Mouse (Mus musculus) brain, embryonic 14.5 days (tissue): ENCODE results near the gene Fmn2. TPM values are rescaled to one million over a fixed set of nuclear protein-coding genes. Genes with fewer than 3 reads are reported as not detected.

Source experiments
- DNase-seq: peaks from one replicate; pipeline ENCODE4 v3.0.0-alpha.2; 2011; ENCODE audit warnings: low read depth
- CTCF ChIP-seq: fragments of 200-500 bp; IDR thresholded peaks from 2 replicates; pipeline ENCODE4 v1.5.1; 2012; ENCODE audit warnings: inconsistent platforms, mild to moderate bottlenecking, moderate library complexity, borderline replicate concordance; ENCODE audit not compliant: insufficient read depth, insufficient read length; ENCODE audit errors: extremely low read depth
- POLR2A ChIP-seq: fragments of 200-500 bp; IDR thresholded peaks from 2 replicates; pipeline ENCODE4 v1.6.1; 2012; ENCODE audit warnings: mild to moderate bottlenecking, inconsistent platforms, borderline replicate concordance; ENCODE audit not compliant: poor library complexity, insufficient read depth, insufficient read length, severe bottlenecking; ENCODE audit errors: extremely low read depth
- polyA plus RNA-seq: library from polyadenylated mRNA; depleted of rRNA; stranded (reverse); fragments of >200 nt; gene quantifications from 2 replicates; pipeline ENCODE4 v1.2.3, GENCODE M21; 2012

Fmn2 gene
- polyA plus RNA-seq, 1 experiment: 18.3 TPM

DNA sequence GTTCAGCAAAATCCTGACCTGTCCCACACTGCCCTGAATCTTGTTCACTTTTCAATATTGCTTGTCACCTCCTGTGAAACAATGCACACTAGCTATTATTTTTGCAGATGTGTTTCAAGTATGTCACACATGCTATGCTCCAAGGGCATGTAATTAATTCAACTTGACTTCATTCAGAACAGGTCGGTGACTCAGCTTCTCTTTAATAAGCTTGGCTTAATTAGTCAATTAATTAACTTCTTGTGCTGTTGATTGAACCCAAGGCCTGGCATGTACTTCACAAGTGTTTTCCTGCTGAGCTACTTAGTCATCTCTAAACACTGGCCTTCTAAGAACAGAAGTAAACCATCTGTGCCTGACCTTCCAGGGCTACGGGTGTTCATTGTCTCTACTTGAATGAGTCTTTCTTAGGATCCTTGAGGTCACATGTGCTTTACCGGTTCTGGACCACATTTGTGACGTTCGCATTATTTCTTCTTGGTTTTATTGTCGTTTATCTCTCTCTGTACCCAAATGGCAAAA is 136.0 kb downstream of the Fmn2 start:
- peak; percentile 50 for DNase-seq
- TF ChIP-seq CTCF (no peak), POLR2A (no peak)

DNA sequence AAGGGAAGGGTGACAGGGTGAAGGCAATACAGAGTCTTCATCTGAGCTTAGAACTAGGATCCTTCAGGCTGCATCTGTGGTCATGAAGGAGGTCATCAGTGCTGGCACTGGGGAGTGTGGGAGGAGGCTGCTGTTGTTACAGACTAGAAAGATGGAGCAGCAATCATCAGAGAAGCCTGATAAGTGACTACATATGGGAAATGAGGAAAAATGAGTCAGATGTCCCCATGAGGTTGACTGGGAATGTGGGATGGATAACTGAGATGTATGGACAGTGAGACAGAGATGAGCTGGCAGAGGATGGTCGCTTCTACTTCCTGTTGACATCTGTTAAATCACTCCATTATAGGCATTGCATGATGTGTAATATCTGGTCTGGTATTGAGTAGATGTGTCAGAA is 139.3 kb downstream of the Fmn2 start:
- TF ChIP-seq POLR2A (no peak), CTCF (no peak)
- DNase-seq: no peak

DNA sequence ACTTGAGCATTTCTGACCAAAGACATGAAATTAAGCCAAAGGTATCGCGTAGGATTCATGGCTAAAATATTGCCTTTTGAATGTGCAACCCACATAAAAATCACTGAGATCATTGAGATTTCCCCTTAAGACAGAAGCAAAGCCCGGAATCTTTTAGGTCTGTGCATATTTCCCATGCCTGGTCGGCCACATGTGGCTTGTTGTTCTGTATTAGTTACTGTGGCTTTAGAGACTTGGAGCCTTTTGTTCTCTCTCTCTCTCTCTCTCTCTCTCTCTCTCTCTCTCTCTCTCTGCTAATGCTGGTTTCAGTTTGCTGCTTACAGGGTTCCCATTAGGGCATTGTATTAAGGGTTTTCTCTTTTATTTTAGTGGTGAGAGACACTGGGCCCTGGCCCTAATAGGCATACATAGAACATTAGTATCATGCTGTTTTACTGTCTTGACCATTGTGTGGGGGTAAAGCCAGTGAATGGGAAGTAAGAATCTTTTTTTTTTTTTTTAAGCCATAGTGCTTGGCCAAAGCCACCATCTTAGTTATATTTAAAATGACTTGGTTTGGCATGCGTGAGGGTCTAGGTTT is 141.9 kb downstream of the Fmn2 start:
- DNase-seq: no peak
- TF ChIP-seq POLR2A (no peak), CTCF (no peak)

DNA sequence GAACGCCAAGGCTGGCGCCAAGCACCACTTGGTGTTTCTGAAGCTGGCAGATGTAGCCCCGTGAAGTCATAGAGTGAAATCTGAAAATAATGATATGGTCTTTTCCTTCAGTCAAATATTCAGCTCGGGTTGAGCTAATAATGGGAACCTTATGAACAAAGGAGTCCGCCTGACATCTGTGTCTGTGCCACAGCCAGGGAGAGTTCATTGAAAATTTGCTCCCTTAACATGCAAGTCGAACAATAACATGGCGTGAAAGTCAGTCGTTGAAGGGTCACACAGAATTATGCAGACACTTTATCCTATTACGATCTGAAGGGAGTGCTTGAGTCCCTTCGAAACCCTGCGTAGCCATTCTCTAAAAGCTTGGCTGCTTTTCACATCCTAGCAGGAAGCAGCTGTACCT is 147.8 kb downstream of the Fmn2 start:
- DNase-seq: peak; percentile 68
- no peak for TF ChIP-seq CTCF
- no peak for TF ChIP-seq POLR2A

DNA sequence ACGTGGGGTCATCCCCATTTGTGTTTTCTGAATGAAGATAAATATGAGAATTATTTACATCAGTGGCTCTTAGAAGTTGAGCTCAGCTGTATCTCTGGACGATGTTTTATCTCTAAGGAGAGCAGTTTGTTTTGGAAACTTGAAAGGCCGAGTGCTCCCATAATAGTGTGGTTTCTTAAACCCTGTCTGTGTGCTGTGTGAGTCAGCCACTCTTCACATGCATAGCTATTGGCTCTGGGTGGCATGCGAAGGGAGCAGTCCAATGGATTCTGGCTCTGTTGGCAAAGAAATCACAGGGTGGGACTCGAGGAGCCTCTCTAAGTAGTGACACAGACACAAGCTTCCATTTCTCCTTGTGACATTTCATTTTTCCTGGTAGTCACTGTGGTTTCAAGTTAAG is 152.9 kb downstream of the Fmn2 start:
- TF ChIP-seq POLR2A (no peak), CTCF (no peak)
- DNase-seq: no peak

DNA sequence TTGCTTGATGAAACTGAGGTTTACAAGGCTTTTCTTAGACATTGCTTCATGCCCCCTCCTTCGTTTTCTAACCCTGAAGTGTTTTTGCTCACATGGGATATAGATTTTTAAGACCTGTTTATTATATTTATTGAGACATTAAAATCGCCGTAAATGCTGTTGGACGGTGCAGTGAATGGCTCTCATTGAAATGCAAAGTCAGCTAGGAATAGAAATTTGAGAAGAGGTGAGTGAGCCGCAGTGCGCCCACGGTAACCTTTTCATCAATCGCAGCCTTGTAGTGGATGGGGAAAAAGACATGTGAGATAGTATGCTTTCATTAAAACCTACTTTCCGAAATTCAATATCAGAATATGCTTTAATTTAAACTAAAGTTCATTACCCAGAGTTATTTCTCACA is 153.7 kb downstream of the Fmn2 start:
- DNase-seq: no peak
- TF ChIP-seq CTCF (no peak), POLR2A (no peak)

DNA sequence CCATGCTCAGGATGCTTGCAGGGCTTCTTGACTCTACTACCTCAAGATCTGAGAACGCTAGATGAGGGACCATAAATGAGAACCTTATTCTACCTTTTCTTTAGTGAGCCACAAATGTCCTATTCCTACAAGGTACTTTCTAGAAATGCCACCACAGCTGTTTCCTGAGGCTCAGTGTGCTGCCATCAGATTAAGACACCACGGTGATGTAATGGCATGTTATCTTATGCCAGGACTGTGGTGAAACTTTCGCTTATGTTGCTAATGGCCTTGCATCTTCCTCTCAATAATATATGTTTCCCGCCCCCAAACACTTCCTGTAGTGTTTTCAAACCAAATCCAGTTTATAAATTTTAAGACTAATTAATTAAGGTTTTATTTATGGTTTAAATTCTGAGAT is 154.9 kb downstream of the Fmn2 start:
- TF ChIP-seq CTCF (no peak), POLR2A (no peak)
- DNase-seq: no peak

DNA sequence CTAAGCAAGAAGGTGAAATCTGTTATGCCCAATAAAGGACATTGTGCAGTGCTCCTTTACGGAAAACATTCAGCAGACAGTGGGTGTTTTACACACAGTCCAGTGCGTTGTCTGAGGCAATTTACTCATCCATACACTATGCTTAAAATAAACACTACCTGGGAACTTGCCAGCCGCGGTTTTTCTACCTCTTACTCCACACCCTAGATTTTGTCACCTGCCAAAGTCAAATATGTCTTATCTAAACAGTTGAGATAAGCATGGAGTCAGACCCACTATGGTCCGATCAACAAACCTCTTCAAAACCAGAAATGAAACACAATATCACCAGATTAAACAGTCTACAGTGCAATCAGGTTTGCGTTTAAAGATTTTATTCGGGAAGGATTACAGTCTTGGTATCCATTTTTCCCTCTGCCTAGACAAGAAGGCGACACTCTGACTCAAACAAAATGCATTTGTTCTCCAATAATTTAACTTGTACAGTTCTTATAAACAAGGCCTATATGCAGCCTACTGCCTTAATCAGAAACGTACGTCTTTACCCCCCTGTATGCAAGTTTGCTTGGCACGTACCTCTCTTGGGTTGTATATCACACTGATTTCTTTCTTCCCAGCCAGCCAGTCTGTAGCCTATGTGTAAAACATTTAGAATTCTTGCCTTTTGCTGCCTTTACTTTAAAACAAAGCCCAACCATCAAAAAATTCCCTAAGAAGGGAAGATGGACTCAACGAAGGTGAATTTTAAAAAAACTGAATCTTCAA is 158.0 kb downstream of the Fmn2 start:
- no peak for DNase-seq
- TF ChIP-seq POLR2A: no peak
- TF ChIP-seq CTCF: no peak

DNA sequence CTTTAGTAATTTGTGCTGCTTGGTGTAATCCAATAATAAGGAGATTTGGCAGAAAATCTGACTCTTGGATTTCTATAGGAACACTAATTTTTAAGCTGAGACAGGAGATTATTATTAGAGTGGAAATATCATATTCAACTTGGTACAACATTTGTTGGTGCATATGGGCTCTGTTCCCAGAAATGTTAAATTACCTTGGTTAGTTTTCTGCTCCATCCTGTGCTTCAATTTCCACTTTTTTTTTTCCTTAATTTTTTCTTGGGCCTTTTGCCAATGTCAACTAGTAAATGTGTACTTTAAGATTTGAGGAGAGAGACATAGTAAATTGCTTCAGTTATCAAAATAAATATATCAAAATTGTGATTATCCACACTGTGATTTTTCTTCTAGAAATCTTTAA is 163.5 kb downstream of the Fmn2 start:
- no peak for TF ChIP-seq CTCF
- no peak for TF ChIP-seq POLR2A
- peak; percentile 18 for DNase-seq

DNA sequence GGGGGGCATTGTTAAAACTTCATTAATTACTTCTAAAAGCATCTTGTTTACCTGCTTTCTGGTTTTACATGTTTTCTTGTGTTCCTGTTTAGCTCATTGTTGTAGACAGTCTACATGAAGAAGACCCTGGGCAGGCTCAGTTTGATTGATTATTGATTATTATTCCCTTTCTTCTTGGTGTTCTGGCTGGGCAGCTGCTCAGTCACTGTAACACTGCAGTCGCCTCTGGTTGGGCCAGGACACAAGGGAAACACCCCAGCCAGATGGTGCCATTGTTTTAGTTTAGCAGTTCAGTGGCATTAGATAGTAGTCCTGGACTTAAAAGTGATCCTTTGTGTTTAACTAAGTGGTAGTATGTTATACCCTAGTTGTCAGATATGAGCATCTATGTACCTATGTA is 167.5 kb downstream of the Fmn2 start:
- no peak for DNase-seq
- TF ChIP-seq CTCF: no peak
- no peak for TF ChIP-seq POLR2A

DNA sequence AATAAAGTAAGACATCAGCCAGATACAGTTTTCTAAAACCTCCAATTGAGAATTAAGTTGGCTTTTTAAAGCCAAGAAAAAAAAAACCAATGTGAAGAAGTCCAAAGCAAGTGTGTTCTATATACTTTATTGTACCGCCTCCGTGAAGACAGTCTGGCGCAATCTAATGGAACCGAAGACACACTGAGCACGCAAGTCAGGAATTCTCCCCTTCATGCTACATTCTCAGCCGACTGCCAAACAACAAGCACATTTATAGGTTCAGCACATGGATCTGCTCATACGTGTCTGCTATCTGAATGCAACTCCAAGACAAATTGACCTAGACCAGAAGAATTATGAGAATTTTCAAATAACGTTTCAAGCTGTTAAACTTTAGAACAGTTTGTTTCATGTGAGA is 169.2 kb downstream of the Fmn2 start:
- TF ChIP-seq CTCF: no peak
- no peak for TF ChIP-seq POLR2A
- DNase-seq: no peak

DNA sequence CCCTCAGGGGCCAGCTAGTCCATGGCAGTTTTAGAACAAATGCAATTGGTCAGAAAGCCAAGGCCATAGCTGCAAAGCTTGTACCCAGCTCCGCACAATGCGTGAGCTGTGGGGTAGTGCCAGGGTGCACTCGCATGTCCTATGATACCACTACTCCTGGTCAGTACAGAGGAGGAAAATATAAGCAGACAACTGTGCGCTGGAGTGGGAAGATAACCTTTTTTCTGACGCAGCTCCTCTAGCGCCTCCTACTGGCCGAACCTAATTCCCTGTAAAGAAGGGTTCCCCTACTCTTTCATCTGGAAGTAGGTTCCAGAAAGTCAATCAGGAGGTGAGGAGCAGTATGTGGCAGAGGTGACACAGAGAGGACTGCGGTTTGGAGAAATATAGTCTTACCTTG is 173.0 kb downstream of the Fmn2 start:
- no peak for DNase-seq
- TF ChIP-seq POLR2A: no peak
- peak; percentile 22; the same call in 1 of the 2 replicates for TF ChIP-seq CTCF
